Mouse (Mus musculus): Measurements from ENCODE around the gene Dact3.
A peak's percentile ranks its signal among the peaks of the same experiment; 100 is the strongest.

The Dact3 gene

GRCm38 (mm10) chr7:16890944-16891343 lies 15.8 kb downstream of the Dact3 start:
- no peak for ATAC-seq (ENCODE audit: insufficient number of reproducible peaks, low FRiP score, low TSS enrichment)

DNA sequence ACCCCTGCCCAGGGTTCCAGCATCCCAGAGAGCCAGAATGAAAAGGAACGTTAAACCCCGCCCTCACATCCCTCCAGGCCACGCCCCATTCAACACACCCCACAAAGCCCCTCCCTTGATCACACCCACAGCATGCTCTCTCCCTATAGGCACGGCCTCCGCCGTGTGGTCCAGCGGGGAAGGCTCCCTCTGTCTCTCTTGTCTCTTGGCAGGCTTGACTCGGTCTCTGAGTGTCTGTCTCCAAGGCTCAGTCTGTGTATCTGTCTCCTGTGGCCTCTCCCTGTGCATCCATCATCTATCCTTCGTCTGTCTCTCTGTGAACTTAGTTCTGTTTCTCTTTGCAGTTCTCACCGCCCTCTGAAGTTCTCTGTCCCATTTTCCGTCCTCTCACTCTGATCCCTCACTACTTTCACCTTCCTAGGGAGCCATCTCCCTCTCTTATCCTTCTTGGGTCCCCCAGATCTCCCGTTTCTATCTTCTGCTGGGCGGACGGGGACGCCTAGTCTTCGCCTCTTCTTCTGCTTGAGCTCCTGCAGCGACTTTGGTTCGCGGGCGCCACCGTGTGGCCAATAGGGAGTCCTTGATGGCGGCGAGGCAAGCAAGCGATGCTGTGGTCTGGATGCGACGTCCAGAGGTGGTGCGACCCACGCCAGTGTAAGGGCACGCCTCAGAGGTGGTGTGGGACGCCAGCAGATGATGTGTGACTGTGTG lies 16.7 kb downstream of the Dact3 start, which contains the start of gene Gng8:
Gng8 (plus strand) TSS at position 146 of the 711 bp plus-strand sequence.
- peak; percentile 59 for ATAC-seq (ENCODE audit: insufficient number of reproducible peaks, low FRiP score, low TSS enrichment)

DNA sequence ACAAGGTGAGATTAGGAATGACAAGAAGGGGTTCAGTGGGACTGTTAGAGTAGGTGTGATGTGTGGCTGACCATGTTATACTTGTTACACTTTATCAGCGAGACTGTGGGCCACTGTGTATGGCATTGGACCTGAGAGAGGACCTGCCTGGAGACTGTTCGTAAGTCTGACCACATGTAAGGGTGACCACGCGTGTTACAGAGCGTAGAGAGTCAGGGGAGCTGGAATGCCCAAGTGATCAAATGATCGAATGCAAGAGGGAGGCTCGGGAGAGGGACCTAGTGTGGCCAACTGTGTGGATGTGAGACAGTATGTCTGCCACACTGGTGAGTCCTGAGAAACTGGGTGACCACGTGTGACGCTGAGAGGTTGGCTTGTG lies 17.2 kb downstream of the Dact3 start:
- no peak for ATAC-seq (ENCODE audit: insufficient number of reproducible peaks, low FRiP score, low TSS enrichment)

- no peak for ATAC-seq (ENCODE audit: insufficient number of reproducible peaks, low FRiP score, low TSS enrichment)
Observed at GRCm38 (mm10) chr7:16893612-16894011, 18.5 kb downstream of the Dact3 start.

- ATAC-seq (ENCODE audit: insufficient number of reproducible peaks, low FRiP score, low TSS enrichment) = no peak
Observed at GRCm38 (mm10) chr7:16894279-16894678, 19.2 kb downstream of the Dact3 start.

DNA sequence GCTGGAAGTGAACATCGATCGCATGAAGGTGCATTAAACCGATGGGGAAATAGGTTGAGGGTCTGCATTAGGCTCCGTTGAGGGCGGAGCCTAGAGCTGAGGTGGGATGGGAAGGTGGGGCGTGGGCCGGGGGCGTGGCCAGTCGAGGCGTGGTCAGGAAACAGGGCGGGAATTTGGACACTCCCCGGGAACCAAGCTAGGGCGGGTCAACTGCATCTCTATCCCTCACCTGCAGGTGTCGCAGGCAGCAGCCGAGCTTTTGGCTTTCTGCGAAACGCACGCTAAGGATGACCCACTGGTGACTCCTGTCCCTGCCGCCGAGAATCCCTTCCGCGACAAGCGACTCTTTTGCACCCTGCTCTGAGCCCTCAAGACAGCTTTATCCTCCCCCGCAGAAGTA lies 19.9 kb downstream of the Dact3 start:
- peak; percentile 27 for ATAC-seq (ENCODE audit: insufficient number of reproducible peaks, low FRiP score, low TSS enrichment)

DNA sequence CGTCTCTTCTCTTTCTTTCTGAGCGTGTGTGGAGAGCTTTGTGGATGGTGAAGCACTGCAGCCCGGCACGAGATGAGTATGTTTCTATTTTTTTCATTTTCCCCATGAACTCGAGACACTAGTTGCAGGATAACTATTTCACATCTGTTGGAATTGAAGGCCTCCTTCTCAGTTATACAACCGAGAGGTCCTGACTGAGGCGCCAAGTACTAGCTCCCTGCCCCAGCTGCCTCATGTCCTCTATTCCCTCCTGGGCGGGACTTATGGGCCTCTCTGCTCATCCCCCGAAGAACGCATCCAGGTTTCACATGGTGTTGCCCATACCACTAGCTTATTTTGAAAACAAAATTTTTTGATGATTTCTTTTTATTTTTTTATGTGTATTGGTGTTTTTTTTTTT lies 20.4 kb downstream of the Dact3 start:
- no peak for ATAC-seq (ENCODE audit: insufficient number of reproducible peaks, low FRiP score, low TSS enrichment)

DNA sequence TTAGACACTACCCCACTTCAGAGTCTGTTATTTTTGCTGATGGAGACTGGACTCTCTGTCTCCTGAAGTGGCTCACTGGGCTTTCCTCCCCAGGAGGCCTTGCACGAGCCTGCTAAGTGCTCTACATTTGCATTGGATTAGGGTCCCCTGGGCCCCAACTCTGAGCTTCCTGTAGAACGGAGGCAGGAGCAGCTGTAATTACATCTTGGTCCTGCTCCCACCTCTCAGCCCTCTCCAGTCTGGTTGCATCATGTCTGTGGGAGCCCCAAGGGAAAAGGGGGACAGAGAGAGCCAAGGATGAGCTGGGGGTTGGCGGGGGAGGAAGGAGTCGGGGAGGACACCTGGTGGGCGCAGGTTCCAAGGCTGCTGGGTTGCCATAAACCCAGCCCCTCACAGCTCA lies 25.4 kb downstream of the Dact3 start:
- no peak for ATAC-seq (ENCODE audit: insufficient number of reproducible peaks, low FRiP score, low TSS enrichment)

DNA sequence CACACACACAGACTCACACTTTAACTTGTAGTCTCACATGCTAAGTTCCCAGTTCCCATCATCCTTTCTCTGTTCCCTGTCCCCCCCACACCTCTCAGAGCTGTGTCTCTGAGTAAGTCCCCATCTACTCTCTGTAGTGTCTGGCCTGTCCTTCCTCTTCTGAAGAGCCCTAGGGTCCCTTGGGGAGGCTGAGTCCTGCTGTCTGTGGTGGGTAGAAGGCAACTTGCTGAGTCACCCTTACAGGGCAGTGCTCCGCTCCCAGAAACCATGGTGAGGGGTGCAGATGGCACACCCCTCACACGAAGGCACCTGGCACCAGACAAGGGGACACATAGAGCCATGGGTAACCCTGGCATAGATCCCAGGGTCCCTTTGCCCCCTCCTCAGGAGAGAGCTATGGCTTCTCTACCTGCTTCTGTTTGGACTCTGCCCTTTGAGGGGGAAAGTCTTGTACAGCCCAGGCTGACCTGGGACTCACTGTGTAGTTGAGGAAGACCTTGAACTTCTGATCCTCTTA lies 28.4 kb downstream of the Dact3 start:
- ATAC-seq (ENCODE audit: insufficient number of reproducible peaks, low FRiP score, low TSS enrichment) = no peak

DNA sequence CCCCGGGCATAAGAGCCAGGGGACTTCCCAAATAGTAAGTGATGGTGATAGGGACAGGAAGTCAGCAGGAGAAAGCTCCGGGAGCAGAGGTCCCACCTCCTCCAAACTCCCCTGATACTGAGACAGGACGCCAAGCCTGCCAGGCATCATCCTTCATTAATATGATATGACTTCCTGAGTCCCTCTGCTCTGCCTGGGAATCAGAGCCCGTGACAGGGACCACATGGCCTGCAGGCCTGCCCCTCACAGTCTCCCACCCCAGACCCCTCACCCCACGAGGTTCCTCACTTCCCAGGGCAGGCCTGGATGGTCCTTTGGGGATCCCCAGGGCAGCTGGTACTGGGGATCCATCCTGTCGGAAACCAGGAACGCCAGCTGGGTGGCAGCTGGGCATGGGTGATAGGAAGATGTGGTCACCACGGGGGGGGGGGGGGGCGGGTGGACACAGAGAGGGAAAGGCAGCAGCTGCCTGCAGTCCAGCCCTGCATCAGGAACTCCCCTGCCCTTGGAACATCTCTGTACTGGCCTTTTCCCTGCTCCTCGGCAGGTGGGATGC lies 29.1 kb downstream of the Dact3 start:
- no peak for ATAC-seq (ENCODE audit: insufficient number of reproducible peaks, low FRiP score, low TSS enrichment)

DNA sequence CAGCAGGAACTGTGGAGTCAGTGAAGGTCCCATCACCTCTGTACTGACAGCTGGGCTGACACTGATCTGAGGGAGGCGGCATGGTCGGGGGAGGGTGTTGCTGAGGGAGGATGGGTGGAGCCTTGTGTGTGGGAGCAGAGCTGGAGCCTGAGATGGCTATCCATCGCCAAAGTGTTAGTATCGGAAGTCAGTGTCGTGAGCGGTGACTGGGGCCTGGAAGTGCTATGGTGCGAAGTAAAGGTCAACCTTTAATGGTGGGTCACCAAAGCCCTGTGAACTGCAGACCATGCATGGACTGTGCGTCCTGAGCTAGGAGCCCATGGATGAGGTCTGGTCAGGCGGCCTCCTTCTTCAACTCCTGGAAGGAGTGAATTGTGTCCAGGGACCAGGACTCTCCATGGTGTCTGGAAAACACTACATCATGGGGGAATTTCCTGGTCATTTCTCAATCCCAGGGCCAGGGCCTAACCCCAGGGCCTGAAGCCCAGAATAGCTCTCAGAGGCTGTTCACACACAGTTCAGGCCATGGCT lies 30.4 kb downstream of the Dact3 start:
- ATAC-seq (ENCODE audit: insufficient number of reproducible peaks, low FRiP score, low TSS enrichment) = no peak

GRCm38 (mm10) chr7:16906281-16906680 lies 31.2 kb downstream of the Dact3 start, which contains the start of gene Ptgir:
Gene Ptgir (plus strand): TSS chr7:16906490.
- ATAC-seq (ENCODE audit: insufficient number of reproducible peaks, low FRiP score, low TSS enrichment) = no peak

- ATAC-seq (ENCODE audit: insufficient number of reproducible peaks, low FRiP score, low TSS enrichment) = no peak
Observed at GRCm38 (mm10) chr7:16906889-16907559, 31.9 kb downstream of the Dact3 start.

GRCm38 (mm10) chr7:16907842-16908241 lies 32.7 kb downstream of the Dact3 start:
- no peak for ATAC-seq (ENCODE audit: insufficient number of reproducible peaks, low FRiP score, low TSS enrichment)

DNA sequence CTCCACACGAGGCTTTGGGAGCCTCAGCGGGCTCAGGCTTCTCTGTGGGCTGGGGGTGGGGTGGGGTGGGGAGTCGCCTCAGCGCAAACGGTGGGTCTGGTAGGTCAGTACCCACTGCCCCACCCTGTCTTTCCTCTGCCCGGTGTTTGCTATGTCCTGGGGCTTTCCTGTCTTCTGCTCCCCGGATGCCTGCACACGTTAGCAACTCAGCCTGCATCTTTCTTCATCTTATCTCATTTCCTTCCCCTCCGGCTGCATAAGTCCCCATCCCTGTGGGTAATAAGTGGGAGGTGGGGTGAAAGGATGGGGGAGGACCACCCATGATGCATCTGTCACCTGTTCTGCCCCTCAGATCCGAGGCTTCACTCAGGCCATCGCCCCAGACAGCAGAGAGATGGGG lies 33.2 kb downstream of the Dact3 start:
- ATAC-seq (ENCODE audit: insufficient number of reproducible peaks, low FRiP score, low TSS enrichment) = no peak

- ATAC-seq (ENCODE audit: insufficient number of reproducible peaks, low FRiP score, low TSS enrichment) = no peak
Observed at GRCm38 (mm10) chr7:16908859-16909258, 33.7 kb downstream of the Dact3 start.

DNA sequence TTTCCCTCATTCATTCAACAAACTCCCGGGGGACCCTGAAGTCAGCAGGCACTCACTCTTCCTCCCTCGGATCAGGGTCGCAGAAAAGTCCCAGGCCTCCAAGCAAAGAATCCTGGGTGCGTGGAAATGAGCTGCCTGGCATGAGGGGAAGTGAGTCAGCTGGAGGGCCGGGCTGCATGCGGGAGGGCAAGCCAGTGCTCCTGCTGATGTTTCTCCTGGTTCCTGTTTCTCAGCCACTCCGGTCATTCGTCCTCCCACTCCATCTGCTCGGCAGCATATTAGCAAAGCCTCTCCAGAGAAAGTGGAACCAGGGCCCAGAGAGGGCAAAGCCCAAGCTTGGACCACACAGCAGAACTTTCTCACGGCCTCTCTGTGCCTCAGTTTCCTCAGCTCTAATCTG lies 34.8 kb downstream of the Dact3 start:
- no peak for ATAC-seq (ENCODE audit: insufficient number of reproducible peaks, low FRiP score, low TSS enrichment)

DNA sequence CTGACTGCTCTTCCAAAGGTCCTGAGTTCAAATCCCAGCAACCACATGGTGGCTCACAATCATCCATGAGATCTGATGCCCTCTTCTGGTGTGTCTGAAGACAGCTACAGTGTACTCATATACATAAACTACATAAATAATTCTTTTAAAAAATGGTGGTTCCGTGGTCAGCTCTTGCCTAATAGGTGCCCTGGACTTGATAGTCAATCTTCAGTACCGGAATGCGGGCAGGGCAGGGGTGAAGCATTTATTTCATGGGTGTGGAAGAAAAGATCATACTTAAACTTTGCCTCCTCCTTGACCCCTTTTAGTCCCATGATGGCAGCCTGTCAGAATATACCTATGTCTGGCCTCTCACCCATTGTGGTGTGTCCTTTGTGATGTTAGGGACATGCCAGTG lies 36.8 kb downstream of the Dact3 start:
- ATAC-seq (ENCODE audit: insufficient number of reproducible peaks, low FRiP score, low TSS enrichment) = no peak

GRCm38 (mm10) chr7:16912360-16912759 lies 37.2 kb downstream of the Dact3 start:
- ATAC-seq (ENCODE audit: insufficient number of reproducible peaks, low FRiP score, low TSS enrichment) = no peak

GRCm38 (mm10) chr7:16913806-16914452 lies 38.8 kb downstream of the Dact3 start:
- ATAC-seq (ENCODE audit: insufficient number of reproducible peaks, low FRiP score, low TSS enrichment) = peak; percentile 31; the same call in 1 of the 2 replicates

All from cerebellum, adult (tissue).